Mouse (Mus musculus) limb, embryonic 14.5 days (tissue): Measurements from ENCODE around the gene Ndufb5. TPM values are rescaled to one million over a fixed set of nuclear protein-coding genes. Genes with fewer than 3 reads are reported as not detected.

Experiments
- ATAC-seq: fragments of 200-750 bp; cut with Nextera tagmentation; 2 replicates; pipeline ENCODE4 v1.8.0; 2017; ENCODE audit warnings: low read depth, moderate number of reproducible peaks, moderate TSS enrichment; ENCODE audit not compliant: low FRiP score
- DNase-seq: peaks from one replicate; pipeline ENCODE4 v3.0.0-alpha.2; 2015; ENCODE audit warnings: low spot score
- H3K27ac ChIP-seq: fragments of 300-500 bp; sonication (generic); replicated peaks from 2 replicates; pipeline ENCODE4 v1.5.1; 2014; ENCODE audit warnings: low read depth, mild to moderate bottlenecking, low read length, moderate library complexity, mixed read lengths
- H3K27me3 ChIP-seq: fragments of 300-500 bp; sonication (generic); 2 replicates; pipeline ENCODE4 v1.6.1; 2014; ENCODE audit warnings: low read length, mixed read lengths; ENCODE audit not compliant: control insufficient read depth, insufficient read depth
- H3K36me3 ChIP-seq: fragments of 300-500 bp; sonication (generic); 2 replicates; pipeline ENCODE4 v1.6.1; 2014; ENCODE audit warnings: mild to moderate bottlenecking, low read length, moderate library complexity, mixed read lengths; ENCODE audit not compliant: control insufficient read depth, insufficient read depth
- H3K4me1 ChIP-seq: fragments of 300-500 bp; sonication (generic); 2 replicates; pipeline ENCODE4 v1.6.1; 2014; ENCODE audit warnings: antibody characterized with exemption, low read length, mixed read lengths; ENCODE audit not compliant: control insufficient read depth, insufficient read depth
- H3K4me2 ChIP-seq: fragments of 300-500 bp; sonication (generic); replicated peaks from 2 replicates; pipeline ENCODE4 v1.6.1; 2014; ENCODE audit warnings: low read depth, mild to moderate bottlenecking, low read length, moderate library complexity; ENCODE audit not compliant: severe bottlenecking
- H3K4me3 ChIP-seq: fragments of 300-500 bp; sonication (generic); replicated peaks from 2 replicates; pipeline ENCODE4 v1.5.1; 2014; ENCODE audit warnings: low read length
- H3K9ac ChIP-seq: fragments of 300-500 bp; sonication (generic); 2 replicates; pipeline ENCODE4 v1.6.1; 2014; ENCODE audit warnings: mild to moderate bottlenecking, low read depth, low read length, moderate library complexity; ENCODE audit not compliant: severe bottlenecking
- H3K9me3 ChIP-seq: fragments of 300-500 bp; sonication (generic); 2 replicates; pipeline ENCODE4 v1.6.1; 2016; ENCODE audit warnings: low read length; ENCODE audit not compliant: control insufficient read depth
- POLR2A ChIP-seq: fragments of 200-500 bp; IDR thresholded peaks from 2 replicates; pipeline ENCODE4 v1.8.0; 2012; ENCODE audit warnings: inconsistent platforms, mild to moderate bottlenecking, moderate library complexity, borderline replicate concordance; ENCODE audit not compliant: insufficient read depth, insufficient read length; ENCODE audit errors: extremely low read depth
- WGBS: fragments of 180-500 bp; shearing (Covaris S2); extraction: QIAGEN DNeasy Blood & Tissue Kit; methylation state at CpG from one replicate; pipeline ENCODE4 v1.1.7; 2014; 5-methylcytosine and 5-hydroxymethylcytosine counted together
- polyA plus RNA-seq, 2 experiments: library from polyadenylated mRNA; depleted of rRNA in 1 of 2; stranded (reverse) in 1 of 2; unstranded in 1 of 2; fragments of >200 nt; fragmentation: Nextera tagmentation in 1 of 2; extraction: Ambion mirVana in 1 of 2; gene quantifications; 2 replicates each; pipeline versions ENCODE4 v1.2.1 to v1.2.3; 2012 to 2014

Ndufb5 gene
- polyA plus RNA-seq (2012; rRNA removed) = 229 and 243 TPM in 2 replicates
- 326 and 330 TPM in 2 replicates for polyA plus RNA-seq (2014; fragmentation: Nextera tagmentation; extraction: Ambion mirVana)

DNA sequence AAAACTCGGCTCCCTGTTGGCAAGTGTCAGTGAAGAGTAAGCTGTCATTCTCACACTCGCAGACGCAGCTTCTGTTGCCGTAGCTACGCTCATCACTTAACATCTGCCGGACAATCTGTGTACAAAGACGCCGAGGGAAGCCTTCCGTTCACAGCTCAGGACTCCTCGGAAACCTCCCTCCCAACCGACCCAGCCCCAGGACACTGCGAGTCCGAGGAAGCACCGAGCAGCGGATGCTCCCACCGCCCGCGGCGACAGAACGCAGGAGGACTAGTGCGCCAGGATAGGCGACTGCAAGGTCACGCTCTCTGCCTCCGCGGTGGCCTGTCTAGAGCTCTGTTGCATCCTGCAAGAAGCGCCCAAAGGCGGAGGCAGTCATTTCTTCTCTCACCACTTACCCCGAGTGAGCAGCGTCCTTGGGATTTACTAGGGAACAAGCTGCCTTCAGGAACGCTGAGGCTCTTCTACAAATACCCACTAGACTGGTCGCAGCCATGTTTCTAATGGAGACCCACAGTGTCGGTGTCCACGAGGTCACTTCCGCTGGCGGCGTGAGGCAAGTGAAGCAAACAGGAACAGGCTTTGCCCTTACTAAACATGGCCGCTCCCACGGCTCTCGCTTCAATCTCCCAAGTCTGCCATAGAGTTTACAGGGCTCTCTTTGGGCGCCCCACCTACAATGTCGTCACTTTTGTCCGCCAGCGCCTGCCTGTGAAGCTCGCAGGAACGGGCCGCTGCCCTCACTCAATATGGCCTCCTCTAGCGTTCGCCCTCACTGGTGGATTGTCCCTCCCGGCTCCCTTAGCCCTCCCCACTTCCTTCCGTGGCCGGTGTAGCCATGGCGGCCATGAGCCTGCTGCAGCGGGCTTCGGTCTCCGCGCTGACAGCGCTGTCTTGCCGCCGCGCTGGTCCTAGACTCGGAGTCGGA, at the start of gene Ndufb5:
Gene Ndufb5 (plus strand): TSS at position 747 of the 928 bp plus-strand sequence.
- peaks cover 27% of the 10 kb centered on the region for H3K36me3 ChIP-seq
- no peaks in the 10 kb centered on the region for H3K9me3 ChIP-seq
- H3K27ac ChIP-seq = peak within 1 kb of the TSS; percentile 50; the same call in 1 of the 2 replicates
- peak; percentile 90; the same call in 1 of the 2 replicates for TF ChIP-seq POLR2A
- whole genome bisulfite sequencing = 1% methylated on average over 52 of the region's 62 CpGs
- H3K4me2 ChIP-seq = peak within 1 kb of the TSS; percentile 79
- ATAC-seq (peak; percentile 96), DNase-seq (peak; percentile 99)
- H3K4me1 ChIP-seq = peaks cover 7% of the 10 kb centered on the region
- H3K9ac ChIP-seq = peak within 1 kb of the TSS; percentile 70
- H3K4me3 ChIP-seq = peak within 1 kb of the TSS; percentile 86
- no peaks in the 10 kb centered on the region for H3K27me3 ChIP-seq

DNA sequence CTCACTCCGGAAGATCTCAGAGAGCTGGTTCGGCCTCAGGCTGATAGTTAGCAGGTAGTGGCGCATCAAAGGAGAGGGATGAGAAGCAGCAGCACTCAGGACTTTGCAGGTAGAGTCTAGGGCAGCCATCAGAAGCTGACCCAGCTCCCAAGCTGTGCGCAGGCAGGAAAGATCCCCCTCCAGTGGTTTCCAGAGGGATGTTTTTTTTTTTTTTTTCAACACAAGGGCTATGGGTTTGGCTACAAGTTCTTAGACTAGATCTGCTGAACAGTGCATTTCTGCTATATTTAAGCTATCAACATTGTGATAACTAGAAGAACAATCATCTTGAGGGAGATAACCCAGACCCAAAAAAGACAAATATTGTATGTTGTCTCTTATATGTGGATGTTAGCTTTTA, 49.6 kb upstream of the Ndufb5 start:
- no peak overlapping the region for H3K4me2 ChIP-seq
- no peak for DNase-seq
- WGBS = 27% methylated on average over 4 of the region's 4 CpGs
- no peaks in the 10 kb centered on the region for H3K27me3 ChIP-seq
- no peak overlapping the region for H3K9ac ChIP-seq
- H3K9me3 ChIP-seq = no peaks in the 10 kb centered on the region
- no peak overlapping the region for H3K4me3 ChIP-seq
- ATAC-seq = no peak
- H3K36me3 ChIP-seq = no peaks in the 10 kb centered on the region
- no peaks in the 10 kb centered on the region for H3K4me1 ChIP-seq
- H3K27ac ChIP-seq = no peak overlapping the region
- TF ChIP-seq POLR2A = no peak

DNA sequence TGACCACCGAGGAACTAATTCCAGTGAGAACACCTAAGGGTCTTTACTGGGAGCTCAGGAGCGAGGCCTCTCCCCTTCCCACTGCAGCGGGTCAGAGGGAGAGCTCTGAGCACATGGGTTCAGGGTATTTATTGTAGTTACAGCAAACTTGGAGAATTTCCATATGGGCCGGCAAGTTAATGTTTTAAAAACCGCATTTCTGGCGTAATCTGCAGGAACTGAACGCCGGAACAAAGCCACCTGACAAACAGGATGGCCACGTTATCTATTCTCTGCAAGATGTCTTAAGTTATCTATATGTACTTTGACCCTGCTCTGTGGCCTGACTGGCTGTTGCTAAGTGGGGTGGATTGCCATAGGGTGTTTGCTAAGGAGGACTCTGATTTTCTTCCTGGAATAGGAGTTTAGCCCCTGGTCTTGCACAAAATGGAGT, 47.2 kb upstream of the Ndufb5 start:
- Histone ChIP-seq H3K9me3 (no peaks in the 10 kb centered on the region), H3K4me3 (no peak overlapping the region), H3K36me3 (no peaks in the 10 kb centered on the region), H3K27ac (no peak overlapping the region), H3K9ac (no peak overlapping the region), H3K4me2 (no peak overlapping the region), H3K4me1 (no peaks in the 10 kb centered on the region), H3K27me3 (no peaks in the 10 kb centered on the region)
- TF ChIP-seq POLR2A = no peak
- DNase-seq (no peak), ATAC-seq (no peak)
- WGBS = 84% methylated on average over 9 of the region's 9 CpGs

DNA sequence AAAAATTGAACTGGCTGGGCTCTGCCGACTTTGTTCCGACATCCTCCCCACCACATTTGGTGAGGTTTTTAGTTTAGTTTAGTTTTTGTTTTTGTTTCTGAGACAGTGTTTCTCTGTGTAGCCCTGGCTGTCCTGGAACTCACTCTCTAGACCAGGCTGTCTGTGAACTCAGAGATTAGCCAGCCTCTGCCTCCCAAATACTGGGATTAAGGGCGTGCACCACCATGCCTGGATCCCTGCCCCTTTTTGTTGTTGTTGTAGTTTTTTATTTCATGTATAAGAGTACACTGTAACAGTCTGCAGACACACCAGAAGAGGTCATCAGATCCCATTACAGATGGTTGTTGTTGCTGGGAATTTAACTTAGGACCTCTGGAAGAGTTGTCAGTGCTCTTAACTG, 46.8 kb upstream of the Ndufb5 start:
- Histone ChIP-seq H3K4me1 (no peaks in the 10 kb centered on the region), H3K27me3 (no peaks in the 10 kb centered on the region), H3K36me3 (no peaks in the 10 kb centered on the region), H3K4me3 (no peak overlapping the region), H3K4me2 (no peak overlapping the region), H3K27ac (no peak overlapping the region), H3K9ac (no peak overlapping the region), H3K9me3 (no peaks in the 10 kb centered on the region)
- TF ChIP-seq POLR2A = no peak
- DNase-seq (no peak), ATAC-seq (no peak)
- 75% methylated on average over 3 of the region's 3 CpGs for whole genome bisulfite sequencing

DNA sequence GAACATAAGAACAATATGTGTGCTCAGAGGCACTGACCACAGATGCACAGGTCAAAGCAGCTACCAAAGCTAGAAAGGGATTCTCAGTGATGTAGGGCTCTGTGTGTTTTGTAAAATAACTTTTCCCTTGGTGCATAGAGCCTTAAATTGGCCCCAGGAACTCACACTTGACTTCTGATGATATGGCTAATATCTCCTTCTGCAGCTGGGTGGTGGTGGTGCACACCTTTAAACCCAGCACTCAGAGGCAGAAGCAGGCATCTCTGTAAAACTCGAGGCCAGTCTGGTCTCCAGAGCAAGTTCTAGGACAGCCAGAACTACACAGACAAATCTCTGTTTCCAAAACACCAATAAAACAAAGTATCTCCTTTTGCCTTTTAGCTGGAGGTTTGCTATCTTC, 45.9 kb upstream of the Ndufb5 start:
- no peak overlapping the region for H3K27ac ChIP-seq
- TF ChIP-seq POLR2A = no peak

More for the DNA sequence above, 45.9 kb upstream of the Ndufb5 start:
- ATAC-seq = no peak
- H3K4me1 ChIP-seq = no peaks in the 10 kb centered on the region
- no peaks in the 10 kb centered on the region for H3K9me3 ChIP-seq
- no peak overlapping the region for H3K4me3 ChIP-seq
- WGBS = 39% methylated on average over 1 of the region's 1 CpGs
- H3K9ac ChIP-seq = no peak overlapping the region
- no peak overlapping the region for H3K4me2 ChIP-seq
- H3K27me3 ChIP-seq = no peaks in the 10 kb centered on the region
- H3K36me3 ChIP-seq = no peaks in the 10 kb centered on the region
- DNase-seq = no peak
